Mouse (Mus musculus): Measurements from ENCODE around the gene Vat1l. TPM values are rescaled to one million over a fixed set of nuclear protein-coding genes. Genes with fewer than 3 reads are reported as not detected.

Gene Vat1l
- polyA plus RNA-seq, 1 experiment, result 0.01 TPM

GRCm38 (mm10) chr8:114207026-114207425 lies 1.6 kb downstream of the Vat1l start:
- no peaks in the 10 kb centered on the region for H3K27me3 ChIP-seq (ENCODE audit: control insufficient read depth, insufficient read depth, insufficient read length)
- no peak overlapping the region for H3K4me3 ChIP-seq
- no peak overlapping the region for H3ac ChIP-seq (ENCODE audit: control insufficient read depth, insufficient read length)
- TF ChIP-seq TCF12 (IDR thresholded peaks at IDR 0.05; ENCODE audit: insufficient read depth, poor library complexity, severe bottlenecking), result no peak
- TF ChIP-seq TCF3 (IDR thresholded peaks at IDR 0.05; ENCODE audit: insufficient read length, low read depth), result no peak
- no peak for TF ChIP-seq CEBPB (IDR thresholded peaks at IDR 0.05; ENCODE audit: insufficient read depth, poor library complexity, severe bottlenecking)
- no peak for TF ChIP-seq POLR2AphosphoS2 (IDR thresholded peaks at IDR 0.05; ENCODE audit: insufficient read length, low read depth)
- no peak for TF ChIP-seq SRF (IDR thresholded peaks at IDR 0.05; ENCODE audit: control insufficient read depth, insufficient read length, low read depth)
- TF ChIP-seq MYOG (IDR thresholded peaks at IDR 0.05; ENCODE audit: control insufficient read depth in 1 of 3, insufficient read depth in 1 of 3, insufficient read length in 2 of 3, low read depth in 2 of 3), result no peak
- no peak for TF ChIP-seq REST (IDR thresholded peaks at IDR 0.05; ENCODE audit: insufficient read depth, insufficient read length)
- no peak for TF ChIP-seq MAX (IDR thresholded peaks at IDR 0.05; ENCODE audit: low read depth)
- no peak for TF ChIP-seq USF1 (IDR thresholded peaks at IDR 0.05; ENCODE audit: low read depth)
- no peak for TF ChIP-seq MYOD1 (IDR thresholded peaks at IDR 0.05; ENCODE audit: control insufficient read depth in 1 of 3, insufficient read length in 2 of 3, low read depth in 2 of 3)
- no peak for TF ChIP-seq E2F4 (IDR thresholded peaks at IDR 0.05; ENCODE audit: insufficient read depth)
- TF ChIP-seq POLR2A (IDR thresholded peaks at IDR 0.05; ENCODE audit: insufficient read length, low read depth), result no peak
- H3K4me2 ChIP-seq (ENCODE audit: low read depth), result no peak overlapping the region
- H3K36me3 ChIP-seq (ENCODE audit: control insufficient read depth, insufficient read depth), result no peaks in the 10 kb centered on the region
- H3K79me2 ChIP-seq (ENCODE audit: control insufficient read depth, insufficient read depth), result no peaks in the 10 kb centered on the region

GRCm38 (mm10) chr8:114220779-114221178 lies 15.4 kb downstream of the Vat1l start:
- no peaks in the 10 kb centered on the region for H3K27me3 ChIP-seq (ENCODE audit: control insufficient read depth, insufficient read depth, insufficient read length)
- no peak overlapping the region for H3K4me3 ChIP-seq
- no peaks in the 10 kb centered on the region for H3K36me3 ChIP-seq (ENCODE audit: control insufficient read depth, insufficient read depth)
- no peak overlapping the region for H3K4me2 ChIP-seq (ENCODE audit: low read depth)
- no peak overlapping the region for H3ac ChIP-seq (ENCODE audit: control insufficient read depth, insufficient read length)
- TF ChIP-seq CEBPB (IDR thresholded peaks at IDR 0.05; ENCODE audit: insufficient read depth, poor library complexity, severe bottlenecking), result no peak
- no peak for TF ChIP-seq SRF (IDR thresholded peaks at IDR 0.05; ENCODE audit: control insufficient read depth, insufficient read length, low read depth)
- H3K79me2 ChIP-seq (ENCODE audit: control insufficient read depth, insufficient read depth), result no peaks in the 10 kb centered on the region

- Histone ChIP-seq H3K79me2 (ENCODE audit: control insufficient read depth, insufficient read depth) (no peaks in the 10 kb centered on the region), H3ac (ENCODE audit: control insufficient read depth, insufficient read length) (no peak overlapping the region), H3K36me3 (ENCODE audit: control insufficient read depth, insufficient read depth) (no peaks in the 10 kb centered on the region), H3K4me2 (ENCODE audit: low read depth) (no peak overlapping the region), H3K4me3 (no peak overlapping the region), H3K27me3 (ENCODE audit: control insufficient read depth, insufficient read depth, insufficient read length) (no peaks in the 10 kb centered on the region)
- TF ChIP-seq MYOD1 (IDR thresholded peaks at IDR 0.05; ENCODE audit: control insufficient read depth in 1 of 3, insufficient read length in 2 of 3, low read depth in 2 of 3) (no peak), SRF (IDR thresholded peaks at IDR 0.05; ENCODE audit: control insufficient read depth, insufficient read length, low read depth) (no peak), POLR2A (IDR thresholded peaks at IDR 0.05; ENCODE audit: insufficient read length, low read depth) (no peak), MYOG (IDR thresholded peaks at IDR 0.05; ENCODE audit: control insufficient read depth in 1 of 3, insufficient read depth in 1 of 3, insufficient read length in 2 of 3, low read depth in 2 of 3) (no peak), CEBPB (IDR thresholded peaks at IDR 0.05; ENCODE audit: insufficient read depth, poor library complexity, severe bottlenecking) (no peak), TCF3 (IDR thresholded peaks at IDR 0.05; ENCODE audit: insufficient read length, low read depth) (no peak)
These were observed 16.6 kb downstream of the Vat1l start for GRCm38 (mm10) chr8:114222001-114222400.

- Histone ChIP-seq H3K36me3 (ENCODE audit: control insufficient read depth, insufficient read depth) (no peaks in the 10 kb centered on the region), H3K4me2 (ENCODE audit: low read depth) (no peak overlapping the region), H3K4me3 (no peak overlapping the region), H3ac (ENCODE audit: control insufficient read depth, insufficient read length) (no peak overlapping the region), H3K79me2 (ENCODE audit: control insufficient read depth, insufficient read depth) (no peaks in the 10 kb centered on the region), H3K27me3 (ENCODE audit: control insufficient read depth, insufficient read depth, insufficient read length) (no peaks in the 10 kb centered on the region)
- TF ChIP-seq E2F4 (IDR thresholded peaks at IDR 0.05; ENCODE audit: insufficient read depth), result no peak
- no peak for TF ChIP-seq USF1 (IDR thresholded peaks at IDR 0.05; ENCODE audit: low read depth)
- no peak for TF ChIP-seq POLR2AphosphoS2 (IDR thresholded peaks at IDR 0.05; ENCODE audit: insufficient read length, low read depth)
- no peak for TF ChIP-seq TCF12 (IDR thresholded peaks at IDR 0.05; ENCODE audit: insufficient read depth, poor library complexity, severe bottlenecking)
- TF ChIP-seq POLR2A (IDR thresholded peaks at IDR 0.05; ENCODE audit: insufficient read length, low read depth), result no peak
- TF ChIP-seq MYOD1 (IDR thresholded peaks at IDR 0.05; ENCODE audit: control insufficient read depth in 1 of 3, insufficient read length in 2 of 3, low read depth in 2 of 3), result no peak
- TF ChIP-seq TCF3 (IDR thresholded peaks at IDR 0.05; ENCODE audit: insufficient read length, low read depth), result no peak
- no peak for TF ChIP-seq REST (IDR thresholded peaks at IDR 0.05; ENCODE audit: insufficient read depth, insufficient read length)
- no peak for TF ChIP-seq SRF (IDR thresholded peaks at IDR 0.05; ENCODE audit: control insufficient read depth, insufficient read length, low read depth)
- TF ChIP-seq MYOG (IDR thresholded peaks at IDR 0.05; ENCODE audit: control insufficient read depth in 1 of 3, insufficient read depth in 1 of 3, insufficient read length in 2 of 3, low read depth in 2 of 3), result no peak
- no peak for TF ChIP-seq CEBPB (IDR thresholded peaks at IDR 0.05; ENCODE audit: insufficient read depth, poor library complexity, severe bottlenecking)
- no peak for TF ChIP-seq MAX (IDR thresholded peaks at IDR 0.05; ENCODE audit: low read depth)
These were observed 18.6 kb downstream of the Vat1l start for GRCm38 (mm10) chr8:114224001-114224400.

GRCm38 (mm10) chr8:114251321-114252065 lies 46.1 kb downstream of the Vat1l start:
- no peak overlapping the region for H3K4me2 ChIP-seq (ENCODE audit: low read depth)
- no peaks in the 10 kb centered on the region for H3K27me3 ChIP-seq (ENCODE audit: control insufficient read depth, insufficient read depth, insufficient read length)
- no peaks in the 10 kb centered on the region for H3K36me3 ChIP-seq (ENCODE audit: control insufficient read depth, insufficient read depth)
- H3ac ChIP-seq (ENCODE audit: control insufficient read depth, insufficient read length), result no peak overlapping the region
- H3K4me3 ChIP-seq, result no peak overlapping the region
- TF ChIP-seq MAX (IDR thresholded peaks at IDR 0.05; ENCODE audit: low read depth) (no peak), POLR2AphosphoS2 (IDR thresholded peaks at IDR 0.05; ENCODE audit: insufficient read length, low read depth) (no peak), MYOG (IDR thresholded peaks at IDR 0.05; ENCODE audit: control insufficient read depth in 1 of 3, insufficient read depth in 1 of 3, insufficient read length in 2 of 3, low read depth in 2 of 3) (no peak), USF1 (IDR thresholded peaks at IDR 0.05; ENCODE audit: low read depth) (no peak), TCF12 (IDR thresholded peaks at IDR 0.05; ENCODE audit: insufficient read depth, poor library complexity, severe bottlenecking) (no peak), SRF (IDR thresholded peaks at IDR 0.05; ENCODE audit: control insufficient read depth, insufficient read length, low read depth) (no peak), E2F4 (IDR thresholded peaks at IDR 0.05; ENCODE audit: insufficient read depth) (no peak), REST (IDR thresholded peaks at IDR 0.05; ENCODE audit: insufficient read depth, insufficient read length) (no peak), CEBPB (IDR thresholded peaks at IDR 0.05; ENCODE audit: insufficient read depth, poor library complexity, severe bottlenecking) (no peak), POLR2A (IDR thresholded peaks at IDR 0.05; ENCODE audit: insufficient read length, low read depth) (no peak), TCF3 (IDR thresholded peaks at IDR 0.05; ENCODE audit: insufficient read length, low read depth) (no peak), MYOD1 (IDR thresholded peaks at IDR 0.05; ENCODE audit: control insufficient read depth in 1 of 3, insufficient read length in 2 of 3, low read depth in 2 of 3) (no peak)
- H3K79me2 ChIP-seq (ENCODE audit: control insufficient read depth, insufficient read depth), result no peaks in the 10 kb centered on the region
